Mouse (Mus musculus) lung, embryonic 14.5 days (tissue): ENCODE measurements at regions not wholly inside any gene's neighbourhood (a gene's known extent, or its start where the extent isn't known, plus 50 kb on each side); places are given as distances from the start of the nearest gene placed in this dataset.
"Not testable (repeated sequence)": the region's sequence is repeated elsewhere in the genome, so short reads cannot be mapped to it uniquely, and the experiment has no call there.

ENCODE experiments used
- ATAC-seq: fragments of 200-750 bp; cut with Nextera tagmentation; 2 replicates; pipeline ENCODE4 v1.8.0; 2017; ENCODE audit warnings: mild to moderate bottlenecking, moderate TSS enrichment, moderate library complexity; ENCODE audit not compliant: insufficient read depth
- DNase-seq: peaks from one replicate; pipeline ENCODE4 v3.0.0-alpha.2; 2015
- H3K27ac ChIP-seq: fragments of 300-500 bp; sonication (generic); 2 replicates; pipeline ENCODE4 v1.5.1; 2014; ENCODE audit warnings: low read depth, mild to moderate bottlenecking, moderate library complexity
- H3K27me3 ChIP-seq: fragments of 300-500 bp; sonication (generic); 2 replicates; pipeline ENCODE4 v1.6.1; 2014; ENCODE audit warnings: low read length, control low read depth; ENCODE audit not compliant: insufficient read depth
- H3K36me3 ChIP-seq: fragments of 300-500 bp; sonication (generic); 2 replicates; pipeline ENCODE4 v1.6.1; 2014; ENCODE audit warnings: control low read depth; ENCODE audit not compliant: insufficient read depth
- H3K4me1 ChIP-seq: fragments of 300-500 bp; sonication (generic); 2 replicates; pipeline ENCODE4 v1.6.1; 2014; ENCODE audit warnings: antibody characterized with exemption, control low read depth; ENCODE audit not compliant: insufficient read depth
- H3K4me2 ChIP-seq: fragments of 300-500 bp; sonication (generic); 2 replicates; pipeline ENCODE4 v1.6.1; 2014; ENCODE audit warnings: mild to moderate bottlenecking
- H3K4me3 ChIP-seq: fragments of 300-500 bp; sonication (generic); 2 replicates; pipeline ENCODE4 v1.5.1; 2014; ENCODE audit warnings: low read depth, low read length
- H3K9ac ChIP-seq: fragments of 300-500 bp; sonication (generic); 2 replicates; pipeline ENCODE4 v1.6.1; 2014
- H3K9me3 ChIP-seq: fragments of 300-500 bp; sonication (generic); 2 replicates; pipeline ENCODE4 v1.6.1; 2016; ENCODE audit warnings: low read depth, low read length, control low read depth
- CTCF ChIP-seq: IDR thresholded peaks from 2 replicates; pipeline ENCODE4 v1.5.1; 2016; ENCODE audit warnings: antibody characterized with exemption, low read depth
- WGBS: fragments of 180-500 bp; shearing (Covaris S2); extraction: QIAGEN DNeasy Blood & Tissue Kit; methylation state at CpG from one replicate; pipeline ENCODE4 v1.1.7; 2014; 5-methylcytosine and 5-hydroxymethylcytosine counted together

- not testable (repeated sequence) for H3K9me3 ChIP-seq, H3K36me3 ChIP-seq, H3K27me3 ChIP-seq, H3K4me1 ChIP-seq, H3K9ac ChIP-seq, H3K4me3 ChIP-seq, H3K4me2 ChIP-seq, ATAC-seq, H3K27ac ChIP-seq
- peak; percentile 49 for DNase-seq
Observed at GRCm38 (mm10) chr12:18606126-18606525, 91.8 kb downstream of the 5730507C01Rik start.

- Histone ChIP-seq H3K36me3 (no peaks in the 10 kb centered on the region), H3K4me2 (peak overlapping the region; percentile 57), H3K4me3 (peak overlapping the region; percentile 54), H3K4me1 (no peaks in the 10 kb centered on the region), H3K9ac (peak overlapping the region; percentile 63), H3K9me3 (no peaks in the 10 kb centered on the region), H3K27ac (peak overlapping the region; percentile 83), H3K27me3 (no peaks in the 10 kb centered on the region)
- under 1% methylated on average over 37 of the region's 38 CpGs for WGBS
- TF ChIP-seq CTCF, result no peak
- ATAC-seq (peak; percentile 100), DNase-seq (peak; percentile 92)
Observed at GRCm38 (mm10) chr12:18609835-18610234, 95.5 kb downstream of the 5730507C01Rik start.

GRCm38 (mm10) chr12:18610581-18610980, 96.3 kb downstream of the 5730507C01Rik start:
- Histone ChIP-seq H3K9ac (peak overlapping the region; percentile 63), H3K4me2 (peak overlapping the region; percentile 57), H3K4me3 (peak overlapping the region; percentile 54)
- not testable (repeated sequence) for H3K9me3 ChIP-seq, H3K27ac ChIP-seq, H3K36me3 ChIP-seq, ATAC-seq, H3K27me3 ChIP-seq, H3K4me1 ChIP-seq
- peak; percentile 1 for DNase-seq
- 0% methylated on average over 18 of the region's 24 CpGs for WGBS
